Mouse (Mus musculus) left cerebral cortex, adult 18-20 months (tissue): Measurements from ENCODE around the gene Shb. TPM values are rescaled to one million over a fixed set of nuclear protein-coding genes. Genes with fewer than 3 reads are reported as not detected.
"Not testable (repeated sequence)": the region's sequence is repeated elsewhere in the genome, so short reads cannot be mapped to it uniquely, and the experiment has no call there.

Experiments used
- DNase-seq, 2 experiments: peaks; one replicate each; pipeline ENCODE4 v3.0.0; 2021 to 2022; ENCODE audit warnings: low spot score in 2 of 2, mixed read lengths in 1 of 2
- microRNA-seq, 2 experiments: library from miRNA; unstranded; fragments of <30 nt; microRNA quantifications; one replicate each; pipeline ENCODE4 v1.2.0; 2021
- total RNA-seq, 2 experiments: library from RNA; stranded (reverse); gene quantifications; 2 replicates each; pipeline ENCODE4 v1.2.3; 2021

Gene Shb
- total RNA-seq, 2 experiments from 2014 or later = 8.3 to 12.9 TPM

DNA sequence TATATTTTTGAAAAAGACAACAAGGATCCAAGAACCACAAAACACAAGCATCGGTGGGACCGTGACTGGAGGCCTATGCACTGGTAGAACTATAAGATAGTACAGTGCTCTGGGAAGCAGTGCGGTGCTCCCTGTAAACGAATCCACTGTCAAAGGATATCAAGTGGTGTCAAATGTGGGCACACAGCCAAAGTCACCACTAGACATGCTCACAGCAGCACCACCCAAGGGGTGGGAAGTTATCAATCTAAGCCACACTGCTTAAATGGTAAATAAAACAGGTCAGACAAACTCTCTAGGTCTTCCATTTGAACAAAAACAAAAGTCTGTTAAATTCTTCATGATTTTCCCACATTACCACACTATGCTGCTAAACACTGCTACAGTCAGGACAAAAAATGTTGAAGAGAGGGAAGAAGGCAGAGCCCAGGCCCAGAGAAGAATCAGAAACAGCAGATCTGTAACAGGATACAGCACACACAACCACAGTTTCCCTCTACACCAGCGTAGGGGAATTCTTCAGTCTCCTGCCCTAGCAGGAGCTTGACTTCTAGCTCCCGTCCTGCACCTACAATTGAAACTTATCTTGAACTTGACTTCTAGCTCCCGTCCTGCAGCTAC lies 129.3 kb downstream of the Shb start:
- no peak for DNase-seq

DNA sequence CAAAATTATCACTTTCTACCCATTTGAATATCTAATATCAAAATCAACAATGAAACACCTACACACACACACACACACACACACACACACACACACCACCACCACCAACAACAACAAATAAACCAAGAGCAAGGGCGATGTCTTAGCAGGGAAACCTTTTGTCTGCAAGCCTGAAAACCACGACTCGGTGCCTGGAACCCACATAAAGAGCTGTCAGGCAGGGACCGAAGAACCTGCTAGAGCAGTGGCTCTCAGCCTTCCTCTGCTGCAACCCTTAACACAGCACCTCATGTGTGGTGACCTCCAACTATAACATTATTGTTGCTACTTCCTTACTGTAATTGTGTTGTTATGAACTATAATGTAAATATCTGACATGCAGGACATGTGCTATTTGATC lies 130.0 kb downstream of the Shb start:
- DNase-seq = no peak

DNA sequence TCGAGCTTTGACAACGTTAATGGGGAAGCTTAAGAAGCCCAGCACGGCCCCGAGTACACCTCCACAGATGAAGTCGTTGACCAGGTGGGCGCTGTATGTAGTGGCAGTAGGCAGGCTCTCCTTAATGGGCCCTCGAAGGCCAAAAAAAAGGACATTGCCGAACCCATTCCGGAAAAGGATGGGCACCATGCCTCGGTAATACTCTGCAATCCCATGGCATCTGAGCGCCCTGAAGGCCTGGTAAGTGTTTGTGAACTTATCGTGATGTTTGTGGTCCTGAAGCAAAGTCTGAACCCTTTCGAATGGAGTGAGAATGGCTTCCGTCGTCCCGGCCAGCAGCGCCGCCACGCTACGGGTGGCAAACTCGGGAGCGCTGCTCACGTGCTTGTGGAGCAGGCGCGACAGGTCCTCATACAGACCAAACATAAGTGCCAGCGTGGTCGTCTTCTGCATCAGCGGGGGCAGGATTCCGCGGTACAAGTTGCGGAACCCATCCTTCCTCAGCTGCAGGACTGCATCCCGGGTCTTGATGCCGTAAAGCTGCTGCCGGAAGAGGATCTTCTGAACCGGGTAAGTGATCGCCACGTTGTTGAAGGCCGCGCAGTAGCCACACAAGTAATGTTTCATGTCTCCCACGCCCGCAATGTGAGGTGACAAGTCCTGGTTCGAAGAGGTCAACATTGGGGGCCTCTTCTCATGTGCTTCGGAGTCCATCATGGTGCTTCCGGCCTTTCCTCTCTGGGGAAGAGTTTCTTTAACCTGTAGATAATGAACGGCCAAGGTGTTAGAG lies 132.7 kb downstream of the Shb start:
- no peak for DNase-seq

- DNase-seq = not testable (repeated sequence)
These were observed 134.0 kb downstream of the Shb start for GRCm38 (mm10) chr4:45398315-45398714.

- DNase-seq = not testable (repeated sequence)
These were observed 136.1 kb downstream of the Shb start for GRCm38 (mm10) chr4:45396211-45396610.

- no peak for DNase-seq
These were observed 138.6 kb downstream of the Shb start for GRCm38 (mm10) chr4:45393658-45394057.

DNA sequence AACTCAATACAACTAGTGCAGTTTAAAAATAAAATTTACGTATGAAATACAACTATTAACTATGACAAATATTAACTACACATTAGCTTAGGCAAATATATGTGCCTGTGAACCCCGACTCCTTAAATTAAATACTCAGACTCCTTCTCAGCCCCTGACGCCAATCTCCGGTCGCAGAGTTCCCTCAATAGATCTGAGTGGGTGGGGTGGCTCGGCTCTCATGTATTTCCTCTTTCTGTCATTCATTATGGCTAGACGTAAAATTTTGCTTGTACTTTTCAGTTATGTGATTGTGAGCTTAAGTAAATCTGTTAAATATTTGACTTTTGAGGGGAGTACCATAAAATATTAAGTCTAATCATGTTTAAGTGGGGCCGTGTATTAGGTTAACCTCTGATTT lies 139.3 kb downstream of the Shb start:
- no peak for DNase-seq

GRCm38 (mm10) chr4:45392572-45392971 lies 139.7 kb downstream of the Shb start:
- no peak for DNase-seq

GRCm38 (mm10) chr4:45392099-45392498 lies 140.2 kb downstream of the Shb start:
- no peak for DNase-seq

GRCm38 (mm10) chr4:45387296-45387695 lies 145.0 kb downstream of the Shb start:
- DNase-seq = not testable (repeated sequence)

GRCm38 (mm10) chr4:45382133-45382532 lies 150.1 kb downstream of the Shb start:
- not testable (repeated sequence) for DNase-seq

DNA sequence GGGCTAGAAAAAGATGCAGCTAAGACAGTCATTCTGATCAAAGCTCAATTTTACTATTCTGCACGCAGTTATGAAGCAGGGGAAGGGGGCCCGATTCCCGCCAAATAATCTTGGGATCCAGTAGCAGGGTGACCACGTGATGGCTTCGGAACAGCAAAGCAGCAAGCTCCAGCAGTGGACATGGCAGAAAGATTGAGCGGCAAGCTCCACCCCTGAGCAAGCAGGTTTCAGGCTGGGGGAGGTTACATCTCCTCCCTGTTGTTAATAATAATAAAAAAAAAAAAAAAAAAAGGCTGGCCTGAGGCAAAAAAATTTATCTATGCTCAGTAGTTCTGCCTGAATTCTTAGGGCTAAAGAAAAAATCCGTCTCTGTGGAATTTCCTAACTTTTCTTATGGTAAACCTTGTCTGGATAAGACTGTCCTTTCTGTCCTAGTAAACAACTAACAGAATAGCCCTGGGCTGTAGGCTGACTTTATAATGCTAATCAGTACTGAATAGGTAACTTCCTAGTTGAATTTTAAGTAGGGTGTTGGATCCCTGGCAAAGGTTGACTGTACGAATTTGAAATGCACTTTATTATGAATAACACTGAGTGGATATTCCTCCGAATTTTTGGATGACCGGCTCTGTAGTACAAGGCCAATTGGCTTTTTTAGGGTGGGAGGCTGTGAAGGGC lies 151.2 kb downstream of the Shb start:
- not testable (repeated sequence) for DNase-seq

GRCm38 (mm10) chr4:45376573-45376972 lies 155.7 kb downstream of the Shb start:
- DNase-seq = no peak

GRCm38 (mm10) chr4:45374879-45375278 lies 157.4 kb downstream of the Shb start:
- no peak for DNase-seq

Small RNAs within 50 kb of the gene (microRNA-seq; reads per million reads assigned to microRNA genes)
- gene Gm22518 (0 reads per million in 2 experiments), gene Gm25692 (0 reads per million in 2 experiments)

Other genes starting within 250 kb of the Shb start
- 10 to 100 TPM; 11.6 to 16.0 TPM for gene Trmt10b, start 235.3 kb downstream of the Shb start, total RNA-seq
- gene Dcaf10, start 190.4 kb downstream of the Shb start, total RNA-seq = 10 to 100 TPM; 18.0 to 18.8 TPM
- gene Exosc3, start 189.7 kb downstream of the Shb start, total RNA-seq = 10 to 100 TPM; 16.2 to 18.2 TPM
- 100 to 1,000 TPM; 108 to 115 TPM for gene Slc25a51, start 123.7 kb downstream of the Shb start, total RNA-seq